8 mouse cellular contexts compared by ENCODE assay signal in genomic region chr1:194962181-194962580, GRCm38 (mm10). TPM values are rescaled to one million over a fixed set of nuclear protein-coding genes. Genes with fewer than 3 reads are reported as not detected.
DNase-seq lines count a peak whose midpoint lies in the region; ATAC-seq and TF ChIP-seq lines count a peak whose summit lies in the region.
"Had no signal": no experiment of that assay in that cellular context is flagged by ENCODE, and none has a peak within 500 bp of the region (broad histone marks: within the 10 kb centered on the region; RNA-seq: fewer than 3 reads in every experiment).

No protein-coding gene starts in this region.

- WGBS in forebrain, embryonic 11.5 days: 37% methylated on average over 5 of the region's 5 CpGs
- 38% methylated on average over 5 of the region's 5 CpGs for WGBS in hindbrain, embryonic 12.5 days

- TF ChIP-seq RAD21 in MEL (IDR thresholded peaks at IDR 0.05; ENCODE audit: low read depth, low read length): no peak; the same call in none of the 2 replicates

- no peak for TF ChIP-seq EP300 in MEL (IDR thresholded peaks at IDR 0.05; ENCODE audit: low read depth in 1 of 2, low read length in 2 of 2)

- no peaks in the 10 kb centered on the region for H3K9me3 ChIP-seq in MEL (replicated peaks; ENCODE audit: insufficient read depth, low read length)
- no peaks in the 10 kb centered on the region for H3K9me3 ChIP-seq in forebrain, embryonic 11.5 days (ENCODE audit: control insufficient read depth, low read length)
- H3K9me3 ChIP-seq in hindbrain, embryonic 12.5 days (replicated peaks): no peaks in the 10 kb centered on the region
- H3K9me3 ChIP-seq: limb, embryonic 12.5 days had no signal

- TF ChIP-seq CTCF in MEL (IDR thresholded peaks at IDR 0.05 in 2 of 3, conservative IDR thresholded peaks at IDR 0.05 in 1 of 3; ENCODE audit: control insufficient read depth in 1 of 3, insufficient read depth in 1 of 3, low read depth in 2 of 3, low read length in 3 of 3, poor library complexity in 1 of 3, severe bottlenecking in 1 of 3): peak; percentile 98 to 99 (median 98)
- TF ChIP-seq CTCF in bone marrow macrophage, adult 2 months (IDR thresholded peaks at IDR 0.05; ENCODE audit: low read depth, low read length): peak; percentile 90

- H3K36me3 ChIP-seq in MEL (ENCODE audit: control insufficient read depth in 1 of 2, insufficient read depth in 2 of 2, low read length in 2 of 2): peaks cover 0 to 4% of the 10 kb centered on the region in 2 experiments; a peak in 2 of 4 replicates
- H3K36me3 ChIP-seq in forebrain, embryonic 11.5 days (ENCODE audit: control insufficient read depth, insufficient read depth, low read length): no peaks in the 10 kb centered on the region
- H3K36me3 ChIP-seq in hindbrain, embryonic 12.5 days: no peaks in the 10 kb centered on the region
- H3K36me3 ChIP-seq: limb, embryonic 12.5 days had no signal

- TF ChIP-seq POLR2A in MEL (IDR thresholded peaks at IDR 0.05; ENCODE audit: control insufficient read depth in 1 of 2, insufficient read depth in 1 of 2, low read depth in 1 of 2, low read length in 2 of 2, poor library complexity in 1 of 2): no peak
- no peak for TF ChIP-seq POLR2A in bone marrow macrophage, adult 2 months (IDR thresholded peaks at IDR 0.05; ENCODE audit: borderline replicate concordance, low read depth, low read length)

- H3K27ac ChIP-seq in MEL (ENCODE audit: control insufficient read depth, low read depth, low read length): no peak overlapping the region
- no peak overlapping the region for H3K27ac ChIP-seq in bone marrow macrophage, adult 2 months (ENCODE audit: insufficient read depth, low read depth, low read length)
- H3K27ac ChIP-seq in forebrain, embryonic 11.5 days (ENCODE audit: low read depth, low read length): no peak overlapping the region
- H3K27ac ChIP-seq in hindbrain, embryonic 12.5 days: no peak overlapping the region
- H3K27ac ChIP-seq: limb, embryonic 12.5 days had no signal

- peak; percentile 88 for ATAC-seq in forebrain, embryonic 11.5 days (replicated peaks; ENCODE audit: low FRiP score)
- peak; percentile 69 for ATAC-seq in hindbrain, embryonic 12.5 days (ENCODE audit: low FRiP score)

- H3K4me3 ChIP-seq in MEL (ENCODE audit: control insufficient read depth in 1 of 2, insufficient read depth in 1 of 2, low read depth in 2 of 2, low read length in 2 of 2): no peak overlapping the region
- no peak overlapping the region for H3K4me3 ChIP-seq in bone marrow macrophage, adult 2 months (ENCODE audit: insufficient read depth, low read length)
- no peak overlapping the region for H3K4me3 ChIP-seq in forebrain, embryonic 11.5 days (ENCODE audit: low read depth, low read length)
- H3K4me3 ChIP-seq in hindbrain, embryonic 12.5 days: no peak overlapping the region
- H3K4me3 ChIP-seq: limb, embryonic 12.5 days had no signal

- peak; percentile 89 for DNase-seq in MEL (ENCODE audit: low read depth, low spot score)
- DNase-seq in forebrain, embryonic 11.5 days (ENCODE audit: low spot score): peak; percentile 70
- DNase-seq in layer of hippocampus, postnatal 10 days (ENCODE audit: low spot score in 2 of 2): peak; percentile 79 to 85
- DNase-seq in lung, postnatal 25 days (ENCODE audit: low spot score): peak; percentile 62
- peak; percentile 79 for DNase-seq in right cerebral cortex, adult 18-20 months

- H3K4me2 ChIP-seq in forebrain, embryonic 11.5 days (ENCODE audit: low read depth, low read length, severe bottlenecking): no peak overlapping the region
- no peak overlapping the region for H3K4me2 ChIP-seq in hindbrain, embryonic 12.5 days (replicated peaks)
- H3K4me2 ChIP-seq: limb, embryonic 12.5 days had no signal

- no peaks in the 10 kb centered on the region for H3K79me2 ChIP-seq in MEL (ENCODE audit: control insufficient read depth, insufficient read depth, low read length, poor library complexity)

- peaks cover 2 to 7% of the 10 kb centered on the region in 2 experiments for H3K4me1 ChIP-seq in MEL (ENCODE audit: control insufficient read depth in 1 of 2, insufficient read depth in 2 of 2, low read length in 2 of 2)
- H3K4me1 ChIP-seq in bone marrow macrophage, adult 2 months (ENCODE audit: control insufficient read depth, insufficient read depth, low read length): no peaks in the 10 kb centered on the region
- H3K4me1 ChIP-seq in forebrain, embryonic 11.5 days (replicated peaks; ENCODE audit: control insufficient read depth, insufficient read depth, low read length): no peaks in the 10 kb centered on the region
- H3K4me1 ChIP-seq in hindbrain, embryonic 12.5 days: no peaks in the 10 kb centered on the region
- H3K4me1 ChIP-seq: limb, embryonic 12.5 days had no signal

- H3K27me3 ChIP-seq in MEL (ENCODE audit: control insufficient read depth in 1 of 2, insufficient read depth in 2 of 2, low read length in 2 of 2): no peaks in the 10 kb centered on the region; a peak in 2 of 4 replicates
- H3K27me3 ChIP-seq in forebrain, embryonic 11.5 days (ENCODE audit: control insufficient read depth, insufficient read depth, low read length): no peaks in the 10 kb centered on the region
- H3K27me3 ChIP-seq in hindbrain, embryonic 12.5 days: 0 out of 2 replicates have a peak, but pooled peaks cover 2% of the 10 kb centered on the region
- H3K27me3 ChIP-seq: limb, embryonic 12.5 days had no signal

- H3K9ac ChIP-seq in MEL (ENCODE audit: control insufficient read depth, low read depth, low read length, poor library complexity, severe bottlenecking): no peak overlapping the region
- no peak overlapping the region for H3K9ac ChIP-seq in forebrain, embryonic 11.5 days (ENCODE audit: low read length)
- no peak overlapping the region for H3K9ac ChIP-seq in hindbrain, embryonic 12.5 days
- H3K9ac ChIP-seq: limb, embryonic 12.5 days had no signal

TF ChIP-seq in MEL, 35 proteins besides CTCF, POLR2A, EP300 and RAD21:
- TF ChIP-seq GATA1 (IDR thresholded peaks at IDR 0.05; ENCODE audit: low read depth, low read length): no peak
- no peak for TF ChIP-seq SIN3A (IDR thresholded peaks at IDR 0.05; ENCODE audit: low read length)
- peak; percentile 100 for TF ChIP-seq ZC3H11A (IDR thresholded peaks at IDR 0.05; ENCODE audit: low read depth, low read length)
- TF ChIP-seq CHD2 (IDR thresholded peaks at IDR 0.05; ENCODE audit: low read length): no peak
- TF ChIP-seq ELF1 (IDR thresholded peaks at IDR 0.05; ENCODE audit: low read depth, low read length): peak; percentile 13; the same call in 1 of the 2 replicates
- no peak for TF ChIP-seq MAFK (IDR thresholded peaks at IDR 0.05; ENCODE audit: borderline replicate concordance, low read depth, low read length)
- no peak for TF ChIP-seq E2F4 (IDR thresholded peaks at IDR 0.05; ENCODE audit: borderline replicate concordance, low read depth, low read length)
- TF ChIP-seq UBTF (IDR thresholded peaks at IDR 0.05; ENCODE audit: borderline replicate concordance, insufficient read depth, low read depth, low read length): no peak
- no peak for TF ChIP-seq ZMIZ1 (IDR thresholded peaks at IDR 0.05; ENCODE audit: low read depth, low read length)
- TF ChIP-seq SMC3 (IDR thresholded peaks at IDR 0.05; ENCODE audit: low read depth, low read length): peak; percentile 100

RNA-seq across cellular contexts. Expression of gene Cd34, which starts 23.6 kb away (rescaled TPM):
- total RNA-seq in MEL (2012; rRNA removed): 0.10 TPM in 1 of 2 replicates, not detected in the other
- polyA plus RNA-seq in MEL (2012; ENCODE audit: insufficient read depth in 1 of 2, insufficient read length in 2 of 2, low read depth in 1 of 2, low replicate concordance in 2 of 2, missing spikeins in 1 of 2): under 1 TPM in 1 of 2 experiments, not detected in 1; 0.14 TPM
- polyA plus RNA-seq in bone marrow macrophage, adult 2 months (2012; ENCODE audit: insufficient read depth, insufficient read length, missing spikeins): 0.23 TPM in 1 of 2 replicates, not detected in the other
- polyA plus RNA-seq in forebrain, embryonic 11.5 days (2014; fragmentation: Nextera tagmentation; extraction: Ambion mirVana): 51.0 and 54.7 TPM in 2 replicates
- 44.7 and 50.0 TPM in 2 replicates for polyA plus RNA-seq in hindbrain, embryonic 12.5 days (2016; fragmentation: Nextera tagmentation; extraction: Ambion mirVana)
- total RNA-seq in layer of hippocampus, postnatal 10 days (2021): 10 to 100 TPM; 26.5 to 28.1 TPM

Comparison
In these comparisons a context has a peak if more than half of its experiments do, and no peak if none do; other contexts are left out.
1. RNA of gene Cd34, which starts 23.6 kb away (polyA plus RNA-seq): 51.0 to 54.7 TPM in forebrain, embryonic 11.5 days and 44.7 to 50.0 TPM in hindbrain, embryonic 12.5 days; 0.23 TPM in bone marrow macrophage, adult 2 months and 0.14 TPM in MEL; every median in the first group is over 10 times any median in the second.
2. Peak in every context shown above with its lines, with median percentiles within 50 percentile points of each other: DNase-seq.